Mouse (Mus musculus) brown adipose tissue, adult 24 weeks (tissue): ENCODE measurements around the gene Pik3r2. TPM values are rescaled to one million over a fixed set of nuclear protein-coding genes. Genes with fewer than 3 reads are reported as not detected.

Source experiments
- H3K27ac ChIP-seq: fragments of 200-500 bp; replicated peaks from 2 replicates; pipeline ENCODE4 v1.5.1; 2012; ENCODE audit warnings: low read depth, mild to moderate bottlenecking, low read length
- H3K4me1 ChIP-seq: fragments of 200-500 bp; 2 replicates; pipeline ENCODE4 v1.6.1; 2012; ENCODE audit warnings: low read length, mixed read lengths; ENCODE audit not compliant: control insufficient read depth, insufficient read depth, insufficient read length
- H3K4me3 ChIP-seq: fragments of 200-500 bp; 2 replicates; pipeline ENCODE4 v1.5.1; 2012; ENCODE audit warnings: low read depth, mild to moderate bottlenecking, low read length, moderate library complexity; ENCODE audit not compliant: insufficient read depth
- polyA plus RNA-seq: library from polyadenylated mRNA; stranded (reverse); fragments of >200 nt; gene quantifications from 2 replicates; pipeline ENCODE4 v1.2.4, GENCODE M21; 2012; ENCODE audit not compliant: missing spikeins, insufficient read depth, insufficient read length

The Pik3r2 gene
- polyA plus RNA-seq, 1 experiment, result 9.8 TPM

DNA sequence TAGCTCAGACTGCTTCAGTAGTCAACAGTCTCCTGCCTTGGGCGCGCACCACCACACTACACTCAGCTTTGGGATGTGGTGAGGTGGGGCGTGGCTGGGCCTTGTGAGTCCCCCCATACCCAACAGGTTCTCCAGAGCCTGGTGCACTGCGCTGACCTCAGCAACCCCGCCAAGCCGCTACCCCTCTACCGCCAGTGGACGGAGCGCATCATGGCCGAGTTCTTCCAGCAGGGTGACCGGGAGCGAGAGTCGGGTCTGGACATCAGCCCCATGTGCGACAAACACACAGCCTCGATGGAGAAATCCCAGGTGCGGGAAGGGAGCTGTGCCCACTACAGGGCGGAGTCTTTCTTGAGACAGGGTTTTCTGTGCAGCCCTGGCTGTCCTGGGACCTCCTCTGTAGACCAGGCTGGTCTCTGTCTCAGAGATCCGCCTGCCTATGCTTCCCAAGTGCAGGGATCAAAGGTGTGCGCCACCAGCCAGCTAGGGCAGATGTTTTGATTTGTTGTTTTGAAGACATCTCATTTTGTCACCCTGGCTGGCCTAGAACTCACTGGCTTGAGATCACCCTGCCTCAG, 27.3 kb downstream of the Pik3r2 start:
- no peak overlapping the region for H3K27ac ChIP-seq
- H3K4me1 ChIP-seq, result peaks cover 6% of the 10 kb centered on the region; the same call in 1 of the 2 replicates
- H3K4me3 ChIP-seq, result no peak overlapping the region

DNA sequence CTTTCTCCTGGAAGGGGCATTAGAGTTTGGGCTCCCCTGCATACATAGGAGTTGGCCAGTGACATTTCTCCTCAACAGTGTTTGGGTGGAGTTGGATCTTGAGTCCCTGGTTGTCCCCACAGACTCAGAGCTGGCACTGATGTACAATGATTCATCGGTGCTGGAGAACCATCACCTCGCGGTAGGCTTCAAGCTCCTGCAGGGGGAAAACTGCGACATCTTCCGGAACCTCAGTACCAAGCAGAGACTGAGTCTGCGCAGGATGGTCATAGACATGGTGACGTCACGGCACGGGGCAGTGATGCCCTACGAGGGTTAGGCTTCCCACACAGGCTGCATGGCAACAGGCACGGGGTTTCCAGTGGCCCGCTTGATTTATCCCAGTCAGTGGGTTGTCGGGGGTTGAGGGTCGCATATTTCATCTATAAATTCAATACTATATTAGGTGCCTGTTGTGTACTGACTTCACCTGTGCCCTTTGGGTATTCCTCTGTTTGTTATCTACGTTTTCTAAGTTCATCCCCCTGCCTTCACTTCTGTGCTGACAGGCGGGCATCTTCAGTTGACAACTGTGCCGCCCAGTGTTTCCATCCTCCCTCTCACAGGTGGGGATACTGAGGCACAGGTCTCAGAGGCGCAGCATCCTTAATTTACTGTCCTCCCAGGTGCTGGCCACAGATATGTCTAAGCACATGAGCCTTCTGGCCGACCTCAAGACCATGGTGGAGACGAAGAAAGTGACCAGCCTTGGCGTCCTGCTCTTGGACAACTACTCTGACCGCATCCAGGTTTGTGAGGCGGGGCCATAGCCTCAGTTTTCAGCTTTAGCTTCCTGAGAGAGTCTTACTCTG, 28.0 kb downstream of the Pik3r2 start:
- no peak overlapping the region for H3K27ac ChIP-seq
- H3K4me3 ChIP-seq, result no peak overlapping the region
- H3K4me1 ChIP-seq, result peaks cover 7% of the 10 kb centered on the region; the same call in 1 of the 2 replicates

DNA sequence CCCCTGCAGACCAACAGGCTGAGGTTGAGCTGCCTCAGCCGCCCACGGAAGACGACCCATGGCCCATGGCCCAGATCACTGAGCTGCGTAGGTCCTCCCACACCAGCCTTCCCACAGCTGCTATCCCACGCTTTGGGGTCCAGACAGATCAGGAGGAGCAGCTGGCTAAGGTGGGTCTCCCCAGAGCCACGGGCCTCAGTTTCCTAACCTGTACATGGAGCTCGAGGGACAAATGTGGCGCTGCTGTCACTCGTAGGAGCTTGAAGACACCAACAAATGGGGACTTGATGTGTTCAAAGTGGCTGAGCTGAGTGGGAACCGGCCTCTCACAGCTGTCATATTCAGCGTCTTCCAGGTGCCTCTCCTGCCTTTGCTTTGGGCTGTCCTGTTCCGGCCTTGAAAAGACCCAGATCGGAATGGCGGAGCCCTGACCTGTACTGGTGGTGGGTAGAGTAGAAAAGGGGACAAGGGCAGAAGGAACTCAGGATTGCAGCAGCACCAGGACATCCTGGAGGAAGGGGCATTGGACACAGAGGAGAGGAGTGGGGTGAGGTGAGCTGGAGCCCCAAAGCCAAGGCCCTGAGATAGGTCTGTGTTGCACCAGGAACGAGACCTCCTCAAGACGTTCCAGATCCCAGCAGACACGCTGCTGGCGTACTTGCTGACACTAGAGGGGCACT, 29.2 kb downstream of the Pik3r2 start:
- Histone ChIP-seq H3K4me1 (peaks cover 4% of the 10 kb centered on the region), H3K4me3 (no peak overlapping the region), H3K27ac (no peak overlapping the region)

DNA sequence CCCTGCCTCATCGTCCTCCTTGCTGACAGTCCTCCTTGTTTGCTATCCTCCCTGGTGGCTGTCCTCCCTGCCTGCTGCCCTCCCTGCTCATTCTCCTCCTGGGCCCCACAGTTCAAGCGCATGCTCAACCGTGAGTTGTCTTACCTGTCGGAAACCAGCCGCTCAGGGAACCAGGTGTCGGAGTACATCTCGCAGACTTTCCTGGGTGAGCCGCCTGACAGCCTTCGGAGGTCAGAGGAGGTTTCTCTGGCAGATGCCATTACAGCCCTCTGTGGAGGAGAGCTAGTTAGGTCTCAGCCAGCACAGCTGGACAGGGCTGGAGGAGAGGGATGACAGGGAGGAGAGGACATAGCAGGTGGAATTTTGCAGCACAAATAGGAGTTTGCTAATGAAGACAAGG, 29.8 kb downstream of the Pik3r2 start:
- Histone ChIP-seq H3K27ac (no peak overlapping the region), H3K4me3 (no peak overlapping the region), H3K4me1 (peaks cover 4% of the 10 kb centered on the region)

DNA sequence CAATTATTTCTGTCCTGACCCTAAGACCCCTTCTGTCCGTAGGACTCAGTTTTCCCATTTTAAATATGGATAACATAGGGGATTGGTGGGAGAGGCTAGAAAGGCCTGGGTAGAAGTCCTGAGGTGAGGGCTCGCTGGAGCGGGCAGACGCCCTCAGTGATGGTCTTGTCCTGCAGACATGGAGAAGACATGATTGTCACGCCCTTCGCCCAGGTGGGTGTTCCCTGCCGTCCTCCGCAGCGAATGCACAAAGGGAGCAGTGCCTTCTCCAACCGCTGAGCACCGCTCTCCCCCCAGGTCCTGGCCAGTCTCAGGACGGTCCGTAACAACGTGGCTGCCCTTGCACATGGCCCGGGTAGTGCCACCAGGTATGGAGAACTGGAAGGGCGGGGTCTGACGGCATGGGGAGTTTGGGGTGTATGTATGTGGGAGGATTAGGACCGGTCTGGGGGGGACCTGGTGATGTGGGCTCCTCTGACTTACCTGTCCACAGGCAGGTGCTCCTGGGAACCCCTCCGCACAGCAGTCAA, 30.8 kb downstream of the Pik3r2 start:
- Histone ChIP-seq H3K27ac (no peak overlapping the region), H3K4me1 (peaks cover 4% of the 10 kb centered on the region), H3K4me3 (no peak overlapping the region)

DNA sequence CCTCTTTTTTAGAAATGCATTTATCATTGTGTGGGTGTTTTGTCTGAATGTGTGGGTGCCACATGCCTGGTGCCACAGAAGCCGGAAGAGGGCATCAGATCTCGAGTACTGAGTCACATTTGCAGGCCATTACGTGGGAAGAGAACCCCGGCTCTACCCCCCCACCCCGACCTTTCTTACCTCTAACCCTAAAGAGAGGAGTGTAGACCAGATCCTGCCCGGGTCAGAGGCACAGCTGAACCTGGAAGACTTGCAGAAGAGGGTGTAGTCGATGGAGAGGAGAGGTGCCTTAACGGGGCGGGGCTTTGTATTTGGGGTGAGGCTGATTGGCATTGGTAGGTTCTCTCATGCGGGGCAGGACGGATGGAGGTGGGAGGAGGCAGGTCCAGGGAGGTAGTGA, 31.7 kb downstream of the Pik3r2 start:
- Histone ChIP-seq H3K4me3 (0 out of 2 replicates have a peak overlapping the region, but pooled peaks have one; percentile 59), H3K27ac (peak overlapping the region; percentile 30)

DNA sequence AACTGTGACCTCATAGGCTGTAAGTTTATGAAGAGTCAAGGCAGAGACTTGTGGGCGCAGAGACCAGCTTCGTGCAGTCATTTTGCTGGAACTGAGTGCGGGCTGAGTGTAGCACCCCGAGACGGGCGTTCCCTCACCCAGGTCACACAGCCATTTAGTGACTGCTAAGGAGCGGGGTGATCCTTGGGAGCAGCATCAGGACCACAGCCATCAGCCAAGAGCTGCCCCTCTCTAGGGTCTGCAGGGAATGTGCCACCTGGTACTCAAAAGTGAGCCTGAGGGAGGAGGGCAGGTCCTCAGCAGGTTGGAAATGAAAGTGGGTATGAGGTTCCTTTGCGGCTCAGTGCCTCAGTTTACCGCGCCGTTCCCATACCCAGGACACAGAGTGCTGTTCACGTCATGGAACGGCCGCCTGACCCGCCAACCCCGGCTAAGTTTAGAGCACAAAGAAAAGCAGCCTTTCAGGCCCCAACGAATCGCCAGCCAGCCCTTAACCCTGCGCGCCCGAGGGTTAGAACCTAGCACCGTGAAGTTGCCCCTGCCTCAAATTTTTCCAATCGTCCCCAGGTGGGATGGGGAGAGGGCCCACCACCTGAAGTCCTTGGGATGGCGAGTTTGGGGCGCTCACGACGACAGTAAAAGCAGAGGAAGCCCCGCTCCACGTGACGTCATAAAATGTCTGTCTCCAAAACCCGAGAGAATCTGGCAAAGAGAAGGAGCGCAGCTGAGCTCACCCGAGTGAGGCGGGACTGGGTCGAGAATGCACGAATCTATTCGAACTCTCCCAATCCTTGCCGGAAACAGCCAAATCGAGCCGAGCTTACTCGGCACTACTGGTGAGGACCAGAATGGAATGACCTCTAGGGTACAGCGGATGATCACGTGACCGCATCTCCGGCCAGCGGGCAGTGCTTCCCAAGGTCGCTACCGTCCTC, 32.6 kb downstream of the Pik3r2 start:
- Histone ChIP-seq H3K4me1 (peaks cover 4% of the 10 kb centered on the region), H3K27ac (peak overlapping the region; percentile 69), H3K4me3 (peak overlapping the region; percentile 59)

More for the DNA sequence above, 31.7 kb downstream of the Pik3r2 start:
- H3K4me1 ChIP-seq, result peaks cover 4% of the 10 kb centered on the region

DNA sequence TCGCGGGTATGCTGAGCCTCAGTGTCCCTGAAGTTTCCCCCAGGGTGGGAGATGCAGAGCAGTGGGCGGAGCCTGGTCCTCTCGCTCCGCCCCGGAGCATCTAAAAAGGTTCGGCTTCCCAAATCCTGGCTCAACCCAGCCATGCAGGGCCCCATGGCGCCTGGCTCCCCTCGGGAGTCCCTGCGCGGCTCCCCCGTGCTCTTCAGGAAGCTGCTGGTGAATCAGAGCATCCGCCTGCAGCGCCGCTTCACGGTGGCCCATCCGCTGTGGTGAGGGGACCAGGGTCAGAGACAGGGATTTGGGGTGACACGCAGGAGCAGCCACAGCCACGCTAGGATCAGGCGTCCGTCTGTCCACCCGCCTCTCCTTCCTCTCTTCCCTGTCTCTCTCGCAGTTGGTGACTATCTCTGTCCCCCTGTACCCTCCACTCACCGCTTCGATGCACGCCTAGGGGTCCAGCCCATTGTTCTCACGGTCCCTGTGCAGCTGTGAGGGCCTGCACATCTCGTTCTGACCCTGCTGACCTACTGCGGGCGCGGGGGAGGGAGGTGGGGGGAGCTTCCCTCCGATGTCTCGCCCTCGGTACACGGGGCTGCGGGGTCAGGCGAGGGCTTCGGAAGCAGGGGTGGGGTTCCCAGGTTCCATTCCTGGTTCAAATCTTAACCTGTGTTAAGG, 33.4 kb downstream of the Pik3r2 start:
- peak overlapping the region; percentile 74 for H3K27ac ChIP-seq

DNA sequence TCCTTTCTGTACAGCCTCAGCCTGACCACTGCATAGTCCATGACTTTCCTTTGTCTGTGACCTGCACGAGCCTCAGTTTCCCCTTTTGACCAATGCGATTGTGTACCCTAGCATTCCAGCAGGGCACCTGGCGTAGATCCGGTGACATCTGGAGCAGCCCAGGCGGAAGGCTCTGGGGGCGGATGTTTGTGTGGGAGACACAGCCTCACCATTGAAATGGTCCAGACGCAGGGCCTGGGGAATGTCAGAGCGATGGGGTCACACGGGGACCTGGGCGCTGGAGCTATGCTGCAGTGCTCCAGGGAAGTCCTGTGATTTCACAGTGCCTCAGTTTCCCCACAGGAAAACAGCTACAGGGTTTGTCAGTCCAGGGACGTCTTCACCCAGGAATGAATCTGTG, 34.3 kb downstream of the Pik3r2 start:
- Histone ChIP-seq H3K4me1 (peaks cover 4% of the 10 kb centered on the region), H3K27ac (0 out of 2 replicates have a peak overlapping the region, but pooled peaks have one; percentile 14), H3K4me3 (no peak overlapping the region)

More for the DNA sequence above, 33.4 kb downstream of the Pik3r2 start:
- peaks cover 4% of the 10 kb centered on the region for H3K4me1 ChIP-seq
- peak overlapping the region; percentile 59 for H3K4me3 ChIP-seq

DNA sequence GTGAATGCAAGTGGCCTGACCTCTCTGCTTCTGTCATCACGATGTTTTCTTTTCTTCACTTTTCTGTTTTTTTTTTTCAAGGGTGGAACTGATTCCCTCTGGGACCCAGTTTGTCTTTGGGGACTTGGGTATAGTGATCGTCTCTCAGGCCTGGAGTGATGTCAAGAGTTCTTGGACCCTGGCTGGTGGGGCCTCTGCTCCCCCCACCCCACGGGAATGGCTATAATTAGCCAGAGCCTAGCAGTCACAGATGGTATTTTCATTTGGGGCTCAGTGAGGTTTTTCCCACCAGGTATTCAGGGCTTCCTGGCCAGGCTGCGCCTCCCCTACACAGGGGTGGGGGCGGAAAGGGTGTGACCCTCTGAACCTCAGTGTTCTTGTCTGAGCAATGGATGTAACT, 34.9 kb downstream of the Pik3r2 start:
- Histone ChIP-seq H3K4me3 (no peak overlapping the region), H3K4me1 (peaks cover 4% of the 10 kb centered on the region), H3K27ac (0 out of 2 replicates have a peak overlapping the region, but pooled peaks have one; percentile 14)

DNA sequence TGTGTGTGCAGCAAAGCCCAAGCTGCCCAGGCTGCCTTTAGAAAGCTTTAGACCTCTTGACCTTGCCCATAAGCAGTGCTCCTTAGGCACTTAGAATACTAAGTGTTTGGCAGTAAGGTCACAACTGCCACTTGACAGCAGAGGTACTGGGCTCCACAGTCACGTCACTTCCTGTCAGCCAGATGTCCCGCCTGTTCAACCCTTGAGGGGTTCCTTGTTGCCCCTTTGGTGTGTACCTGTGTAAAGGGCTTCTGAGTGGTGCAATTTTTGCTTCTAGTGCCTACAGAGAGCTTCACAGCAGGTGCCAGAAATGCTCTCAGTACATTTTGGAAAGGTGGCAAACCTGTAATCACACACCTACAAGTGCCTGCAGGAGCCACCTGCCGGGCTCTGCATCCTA, 38.3 kb downstream of the Pik3r2 start:
- Histone ChIP-seq H3K27ac (no peak overlapping the region), H3K4me1 (no peaks in the 10 kb centered on the region; the same call in 1 of the 2 replicates), H3K4me3 (no peak overlapping the region)

DNA sequence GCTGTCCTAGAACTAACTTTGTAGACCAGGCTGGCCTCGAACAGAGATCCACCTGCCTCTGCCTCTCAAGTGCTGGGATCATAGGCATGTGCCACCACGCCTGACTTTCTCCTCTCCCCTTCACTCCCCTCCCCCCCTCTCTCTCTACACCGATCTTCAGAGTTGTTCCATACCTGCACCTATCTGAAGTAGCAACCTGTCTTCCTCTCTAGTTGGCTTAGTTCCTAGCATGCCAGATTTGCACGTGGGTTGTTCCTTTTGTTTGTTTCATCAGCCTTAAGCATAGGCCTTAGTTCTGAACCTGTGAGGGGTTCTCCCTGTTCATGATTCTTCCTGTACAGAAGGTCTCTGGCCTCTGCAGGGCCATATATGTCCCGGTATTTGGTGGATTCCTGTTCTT, 38.8 kb downstream of the Pik3r2 start:
- no peaks in the 10 kb centered on the region; the same call in 1 of the 2 replicates for H3K4me1 ChIP-seq
- no peak overlapping the region for H3K27ac ChIP-seq
- no peak overlapping the region for H3K4me3 ChIP-seq

DNA sequence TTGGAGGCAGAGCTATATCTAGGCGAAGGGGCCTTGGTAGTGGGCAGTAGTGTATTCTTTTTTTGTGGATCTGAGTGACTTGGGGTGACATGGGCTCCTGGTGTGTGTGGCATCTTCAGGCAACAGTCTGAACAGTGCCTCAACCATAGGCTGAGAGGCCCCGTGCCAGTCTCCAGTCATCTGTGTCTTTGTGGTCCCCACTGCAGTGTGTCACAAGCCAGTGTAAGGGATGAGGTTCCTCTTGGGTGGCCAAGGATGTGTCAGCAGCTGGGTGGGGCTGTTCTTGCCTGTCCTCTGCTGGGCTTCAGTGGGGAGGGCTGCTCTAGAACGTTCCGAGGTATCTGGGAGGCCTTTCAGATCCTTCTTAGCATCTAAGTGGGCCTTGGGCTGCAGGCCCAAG, 45.6 kb downstream of the Pik3r2 start:
- H3K4me3 ChIP-seq, result no peak overlapping the region
- H3K4me1 ChIP-seq, result no peaks in the 10 kb centered on the region
- no peak overlapping the region for H3K27ac ChIP-seq
